Mouse (Mus musculus) lung, embryonic 15.5 days (tissue): ENCODE measurements at regions not wholly inside any gene's neighbourhood (a gene's known extent, or its start where the extent isn't known, plus 50 kb on each side); places are given as distances from the start of the nearest gene placed in this dataset.

Experiments
- ATAC-seq: fragments of 200-750 bp; cut with Nextera tagmentation; 2 replicates; pipeline ENCODE4 v1.8.0; 2017; ENCODE audit warnings: moderate number of reproducible peaks, borderline replicate concordance; ENCODE audit not compliant: low FRiP score, low TSS enrichment; ENCODE audit errors: extremely low read depth
- H3K27ac ChIP-seq: fragments of 300-500 bp; sonication (generic); 2 replicates; pipeline ENCODE4 v1.5.1; 2015; ENCODE audit warnings: moderate library complexity, mild to moderate bottlenecking, inconsistent platforms
- H3K27me3 ChIP-seq: fragments of 300-500 bp; sonication (generic); 2 replicates; pipeline ENCODE4 v1.6.1; 2015; ENCODE audit warnings: inconsistent platforms
- H3K36me3 ChIP-seq: fragments of 300-500 bp; sonication (generic); 2 replicates; pipeline ENCODE4 v1.6.1; 2015; ENCODE audit warnings: inconsistent platforms
- H3K4me1 ChIP-seq: fragments of 300-500 bp; sonication (generic); 2 replicates; pipeline ENCODE4 v1.6.1; 2015; ENCODE audit warnings: inconsistent platforms
- H3K4me2 ChIP-seq: fragments of 300-500 bp; sonication (generic); 2 replicates; pipeline ENCODE4 v1.6.1; 2015; ENCODE audit warnings: inconsistent platforms, mild to moderate bottlenecking, moderate library complexity
- H3K4me3 ChIP-seq: fragments of 300-500 bp; sonication (generic); 2 replicates; pipeline ENCODE4 v1.5.1; 2015; ENCODE audit warnings: mild to moderate bottlenecking, inconsistent platforms
- H3K9ac ChIP-seq: fragments of 300-500 bp; sonication (generic); 2 replicates; pipeline ENCODE4 v1.6.1; 2015; ENCODE audit warnings: inconsistent platforms
- H3K9me3 ChIP-seq: fragments of 300-500 bp; sonication (generic); 2 replicates; pipeline ENCODE4 v1.6.1; 2016; ENCODE audit warnings: inconsistent platforms
- WGBS: fragments of 180-500 bp; shearing (Covaris S2); methylation state at CpG from one replicate; pipeline ENCODE4 v1.1.7; 2015; 5-methylcytosine and 5-hydroxymethylcytosine counted together

GRCm38 (mm10) chr5:42364116-42364515 lies 296.4 kb downstream of the Gm16223 start:
- 60% methylated on average over 4 of the region's 4 CpGs for WGBS
- no peak for ATAC-seq

GRCm38 (mm10) chr5:42387959-42388358 lies 320.2 kb downstream of the Gm16223 start:
- Histone ChIP-seq H3K4me3 (no peak overlapping the region), H3K27ac (no peak overlapping the region), H3K4me2 (no peak overlapping the region), H3K4me1 (no peaks in the 10 kb centered on the region), H3K27me3 (no peaks in the 10 kb centered on the region), H3K9me3 (no peaks in the 10 kb centered on the region), H3K36me3 (no peaks in the 10 kb centered on the region), H3K9ac (no peak overlapping the region)
- WGBS = 80% methylated on average over 1 of the region's 1 CpGs
- no peak for ATAC-seq

More at GRCm38 (mm10) chr5:42364116-42364515, 296.4 kb downstream of the Gm16223 start:
- Histone ChIP-seq H3K9me3 (no peaks in the 10 kb centered on the region), H3K27me3 (no peaks in the 10 kb centered on the region), H3K4me3 (no peak overlapping the region), H3K4me1 (no peaks in the 10 kb centered on the region), H3K36me3 (no peaks in the 10 kb centered on the region), H3K9ac (no peak overlapping the region), H3K27ac (no peak overlapping the region), H3K4me2 (no peak overlapping the region)

GRCm38 (mm10) chr5:42396695-42397094 lies 328.9 kb downstream of the Gm16223 start:
- no peak overlapping the region for H3K4me3 ChIP-seq
- no peak overlapping the region for H3K9ac ChIP-seq
- no peak for ATAC-seq
- H3K4me1 ChIP-seq = no peaks in the 10 kb centered on the region
- no peaks in the 10 kb centered on the region for H3K27me3 ChIP-seq
- H3K9me3 ChIP-seq = no peaks in the 10 kb centered on the region
- no peak overlapping the region for H3K27ac ChIP-seq
- H3K36me3 ChIP-seq = no peaks in the 10 kb centered on the region
- no peak overlapping the region for H3K4me2 ChIP-seq

- no peak overlapping the region for H3K27ac ChIP-seq
- no peaks in the 10 kb centered on the region for H3K36me3 ChIP-seq
- no peaks in the 10 kb centered on the region for H3K9me3 ChIP-seq
- no peaks in the 10 kb centered on the region for H3K4me1 ChIP-seq
- no peak overlapping the region for H3K9ac ChIP-seq
- no peak overlapping the region for H3K4me3 ChIP-seq
- H3K4me2 ChIP-seq = no peak overlapping the region
- ATAC-seq = no peak
- H3K27me3 ChIP-seq = no peaks in the 10 kb centered on the region
These were observed 342.2 kb downstream of the Gm16223 start for GRCm38 (mm10) chr5:42409981-42410380.

- no peaks in the 10 kb centered on the region for H3K4me1 ChIP-seq
- no peak overlapping the region for H3K27ac ChIP-seq
- no peak overlapping the region for H3K4me3 ChIP-seq
- no peak overlapping the region for H3K4me2 ChIP-seq
- 20% methylated on average over 1 of the region's 1 CpGs for WGBS
- no peaks in the 10 kb centered on the region for H3K27me3 ChIP-seq
- H3K9ac ChIP-seq = no peak overlapping the region
- ATAC-seq = no peak
- no peaks in the 10 kb centered on the region for H3K9me3 ChIP-seq
- no peaks in the 10 kb centered on the region for H3K36me3 ChIP-seq
These were observed 344.5 kb downstream of the Gm16223 start for GRCm38 (mm10) chr5:42412296-42412695.

- Histone ChIP-seq H3K9me3 (no peaks in the 10 kb centered on the region), H3K9ac (no peak overlapping the region), H3K4me2 (no peak overlapping the region), H3K27me3 (no peaks in the 10 kb centered on the region), H3K36me3 (no peaks in the 10 kb centered on the region), H3K4me1 (no peaks in the 10 kb centered on the region), H3K4me3 (no peak overlapping the region), H3K27ac (no peak overlapping the region)
- no peak for ATAC-seq
- WGBS = 82% methylated on average over 3 of the region's 3 CpGs
These were observed 358.1 kb downstream of the Gm16223 start for GRCm38 (mm10) chr5:42425902-42426301.

GRCm38 (mm10) chr5:42433147-42433546 lies 365.4 kb downstream of the Gm16223 start:
- Histone ChIP-seq H3K36me3 (no peaks in the 10 kb centered on the region), H3K27me3 (no peaks in the 10 kb centered on the region), H3K4me2 (no peak overlapping the region), H3K9me3 (no peaks in the 10 kb centered on the region), H3K4me3 (no peak overlapping the region), H3K27ac (no peak overlapping the region), H3K4me1 (no peaks in the 10 kb centered on the region), H3K9ac (no peak overlapping the region)
- WGBS = 72% methylated on average over 3 of the region's 3 CpGs
- ATAC-seq = no peak

- H3K36me3 ChIP-seq = no peaks in the 10 kb centered on the region
- no peak for ATAC-seq
- H3K4me3 ChIP-seq = no peak overlapping the region
- H3K27me3 ChIP-seq = no peaks in the 10 kb centered on the region
- H3K4me2 ChIP-seq = no peak overlapping the region
- whole genome bisulfite sequencing = 16% methylated on average over 2 of the region's 2 CpGs
- H3K9ac ChIP-seq = no peak overlapping the region
- H3K9me3 ChIP-seq = no peaks in the 10 kb centered on the region
- H3K27ac ChIP-seq = no peak overlapping the region
- H3K4me1 ChIP-seq = no peaks in the 10 kb centered on the region
These were observed 380.9 kb downstream of the Gm16223 start for GRCm38 (mm10) chr5:42448644-42449043.

GRCm38 (mm10) chr5:42449581-42449980 lies 381.8 kb downstream of the Gm16223 start:
- no peak for ATAC-seq
- Histone ChIP-seq H3K9ac (no peak overlapping the region), H3K4me3 (no peak overlapping the region), H3K27me3 (no peaks in the 10 kb centered on the region), H3K36me3 (no peaks in the 10 kb centered on the region), H3K27ac (no peak overlapping the region), H3K4me1 (no peaks in the 10 kb centered on the region), H3K9me3 (no peaks in the 10 kb centered on the region), H3K4me2 (no peak overlapping the region)
- 56% methylated on average over 2 of the region's 2 CpGs for WGBS

GRCm38 (mm10) chr5:42453707-42454106 lies 385.9 kb downstream of the Gm16223 start:
- no peak overlapping the region for H3K9ac ChIP-seq
- no peak overlapping the region for H3K27ac ChIP-seq
- H3K9me3 ChIP-seq = no peaks in the 10 kb centered on the region
- H3K36me3 ChIP-seq = no peaks in the 10 kb centered on the region
- no peak overlapping the region for H3K4me2 ChIP-seq
- no peak for ATAC-seq
- no peaks in the 10 kb centered on the region for H3K27me3 ChIP-seq
- H3K4me1 ChIP-seq = no peaks in the 10 kb centered on the region
- WGBS = 38% methylated on average over 3 of the region's 3 CpGs
- H3K4me3 ChIP-seq = no peak overlapping the region

GRCm38 (mm10) chr5:42461195-42461594 lies 393.4 kb downstream of the Gm16223 start:
- H3K9me3 ChIP-seq = no peaks in the 10 kb centered on the region
- H3K36me3 ChIP-seq = no peaks in the 10 kb centered on the region
- no peak for ATAC-seq
- H3K4me3 ChIP-seq = no peak overlapping the region
- no peak overlapping the region for H3K9ac ChIP-seq
- no peaks in the 10 kb centered on the region for H3K4me1 ChIP-seq
- no peak overlapping the region for H3K27ac ChIP-seq
- 86% methylated on average over 1 of the region's 1 CpGs for WGBS
- no peak overlapping the region for H3K4me2 ChIP-seq
- no peaks in the 10 kb centered on the region for H3K27me3 ChIP-seq

GRCm38 (mm10) chr5:42464814-42465213 lies 397.1 kb downstream of the Gm16223 start:
- Histone ChIP-seq H3K27me3 (no peaks in the 10 kb centered on the region), H3K9me3 (no peaks in the 10 kb centered on the region), H3K4me3 (no peak overlapping the region), H3K9ac (no peak overlapping the region), H3K4me2 (no peak overlapping the region), H3K4me1 (no peaks in the 10 kb centered on the region), H3K36me3 (no peaks in the 10 kb centered on the region), H3K27ac (no peak overlapping the region)
- ATAC-seq = no peak

- Histone ChIP-seq H3K27ac (no peak overlapping the region), H3K4me2 (no peak overlapping the region), H3K36me3 (no peaks in the 10 kb centered on the region), H3K27me3 (no peaks in the 10 kb centered on the region), H3K4me1 (no peaks in the 10 kb centered on the region), H3K4me3 (no peak overlapping the region), H3K9me3 (no peaks in the 10 kb centered on the region), H3K9ac (no peak overlapping the region)
- 69% methylated on average over 4 of the region's 4 CpGs for WGBS
- ATAC-seq = no peak
These were observed 405.7 kb downstream of the Gm16223 start for GRCm38 (mm10) chr5:42473493-42473892.
